Comparison of ENCODE assay signal across 10 mouse cellular contexts in genomic region chr9:48181300-48181699, GRCm38 (mm10).
"Had no signal": no experiment of that assay in that cellular context is flagged by ENCODE, and none has a peak within 500 bp of the region (broad histone marks: within the 10 kb centered on the region; RNA-seq: fewer than 3 reads in every experiment).

No protein-coding gene starts in this region.

- ATAC-seq: intestine, embryonic 16.5 days; liver, postnatal 0 days; midbrain, embryonic 13.5 days had no signal

- DNase-seq: kidney, adult 2 months; kidney, postnatal 14 days; liver; liver, embryonic 13.5 days; liver, postnatal 0 days; lung, postnatal 36 days; thymus, adult 18-20 months; thymus, postnatal 14 days had no signal
